Mouse (Mus musculus) thymus, adult 2 months (tissue): ENCODE data around the gene Fam207a. TPM values are rescaled to one million over a fixed set of nuclear protein-coding genes. Genes with fewer than 3 reads are reported as not detected.

Experiments used
- DNase-seq: peaks from one replicate; pipeline ENCODE4 v3.0.0; 2021
- H3K27ac ChIP-seq: fragments of 200-500 bp; 2 replicates; pipeline ENCODE4 v1.5.1; 2012; ENCODE audit warnings: low read length, control low read depth; ENCODE audit not compliant: control insufficient read depth, insufficient read depth
- H3K27me3 ChIP-seq: fragments of 200-500 bp; 2 replicates; pipeline ENCODE4 v1.6.1; 2012; ENCODE audit warnings: mild to moderate bottlenecking, low read length, moderate library complexity, mixed read lengths; ENCODE audit not compliant: control insufficient read depth, insufficient read depth
- H3K36me3 ChIP-seq: fragments of 200-500 bp; 2 replicates; pipeline ENCODE4 v1.6.1; 2012; ENCODE audit warnings: mild to moderate bottlenecking, low read length, moderate library complexity; ENCODE audit not compliant: control insufficient read depth, insufficient read depth
- H3K4me1 ChIP-seq: fragments of 200-500 bp; replicated peaks from 2 replicates; pipeline ENCODE4 v1.6.1; 2012; ENCODE audit warnings: low read length; ENCODE audit not compliant: control insufficient read depth, insufficient read depth
- H3K4me3 ChIP-seq: fragments of 200-500 bp; 2 replicates; pipeline ENCODE4 v1.5.1; 2012; ENCODE audit warnings: mild to moderate bottlenecking, low read length, control low read depth, moderate library complexity; ENCODE audit not compliant: control insufficient read depth, insufficient read depth
- CTCF ChIP-seq: fragments of 200-500 bp; IDR thresholded peaks from 2 replicates; pipeline ENCODE4 v1.5.1; 2012; ENCODE audit warnings: mild to moderate bottlenecking, control low read depth, low read length, moderate library complexity, borderline replicate concordance; ENCODE audit not compliant: control insufficient read depth, poor library complexity, insufficient read depth; ENCODE audit errors: extremely low read depth
- POLR2A ChIP-seq: fragments of 200-500 bp; IDR thresholded peaks from 2 replicates; pipeline ENCODE4 v1.6.1; 2012; ENCODE audit warnings: mild to moderate bottlenecking, low read length, control low read depth, moderate library complexity; ENCODE audit not compliant: control insufficient read depth, poor library complexity, insufficient read depth; ENCODE audit errors: extremely low read depth
- WGBS: fragments of 180-500 bp; shearing (Covaris S2); methylation state at CpG from one replicate; pipeline ENCODE4 v1.1.7; 2018; 5-methylcytosine and 5-hydroxymethylcytosine counted together
- polyA plus RNA-seq: library from polyadenylated mRNA; depleted of rRNA; stranded (reverse); fragments of >200 nt; gene quantifications from 2 replicates; pipeline ENCODE4 v1.2.3, GENCODE M21; 2012

Fam207a gene
- polyA plus RNA-seq, 1 experiment: 52.4 TPM

- peak overlapping the region; percentile 84 for H3K4me3 ChIP-seq
- peaks cover 45% of the 10 kb centered on the region for H3K4me1 ChIP-seq
- WGBS: 18% methylated on average over 6 of the region's 6 CpGs
- no peak for TF ChIP-seq CTCF
- no peak for TF ChIP-seq POLR2A
- H3K27ac ChIP-seq: peak overlapping the region; percentile 94
- H3K36me3 ChIP-seq: no peaks in the 10 kb centered on the region
- peak; percentile 64 for DNase-seq
- no peaks in the 10 kb centered on the region for H3K27me3 ChIP-seq
These were observed 15.7 kb upstream of the Fam207a start for GRCm38 (mm10) chr10:77531026-77532019.

- Histone ChIP-seq H3K27me3 (no peaks in the 10 kb centered on the region), H3K4me1 (peaks cover 42% of the 10 kb centered on the region), H3K4me3 (peak within 1 kb of the TSS; percentile 84), H3K27ac (peak within 1 kb of the TSS; percentile 94), H3K36me3 (no peaks in the 10 kb centered on the region)
- 3% methylated on average over 9 of the region's 9 CpGs for WGBS
- TF ChIP-seq CTCF (no peak), POLR2A (peak; percentile 72)
- peak; percentile 88 for DNase-seq
These were observed 14.6 kb upstream of the Fam207a start, which contains the start of gene Itgb2 for GRCm38 (mm10) chr10:77530140-77530539. Itgb2 (plus strand) TSS chr10:77530252.

GRCm38 (mm10) chr10:77528634-77529033, 13.0 kb upstream of the Fam207a start:
- Histone ChIP-seq H3K4me1 (peaks cover 32% of the 10 kb centered on the region), H3K27ac (no peak overlapping the region), H3K27me3 (no peaks in the 10 kb centered on the region), H3K36me3 (no peaks in the 10 kb centered on the region), H3K4me3 (no peak overlapping the region)
- DNase-seq: no peak
- no peak for TF ChIP-seq POLR2A
- no peak for TF ChIP-seq CTCF
- WGBS: 86% methylated on average over 6 of the region's 6 CpGs

- Histone ChIP-seq H3K27ac (no peak overlapping the region), H3K4me1 (peaks cover 35% of the 10 kb centered on the region), H3K36me3 (no peaks in the 10 kb centered on the region), H3K4me3 (no peak overlapping the region), H3K27me3 (no peaks in the 10 kb centered on the region)
- DNase-seq: no peak
- 100% methylated on average over 2 of the region's 2 CpGs for WGBS
- TF ChIP-seq CTCF: no peak
- TF ChIP-seq POLR2A: no peak
These were observed 10.9 kb upstream of the Fam207a start for GRCm38 (mm10) chr10:77526488-77526887.

- peak; percentile 22 for DNase-seq
- H3K27me3 ChIP-seq: no peaks in the 10 kb centered on the region
- H3K27ac ChIP-seq: peak overlapping the region; percentile 61
- peaks cover 29% of the 10 kb centered on the region for H3K4me1 ChIP-seq
- WGBS: 34% methylated on average over 7 of the region's 7 CpGs
- no peak overlapping the region for H3K4me3 ChIP-seq
- no peaks in the 10 kb centered on the region for H3K36me3 ChIP-seq
- no peak for TF ChIP-seq POLR2A
- no peak for TF ChIP-seq CTCF
These were observed 7.7 kb upstream of the Fam207a start for GRCm38 (mm10) chr10:77523321-77523720.

- H3K27me3 ChIP-seq: no peaks in the 10 kb centered on the region
- WGBS: 17% methylated on average over 12 of the region's 12 CpGs
- H3K36me3 ChIP-seq: no peaks in the 10 kb centered on the region
- H3K4me1 ChIP-seq: peaks cover 29% of the 10 kb centered on the region
- H3K4me3 ChIP-seq: peak overlapping the region; percentile 33
- DNase-seq: peak; percentile 47
- peak overlapping the region; percentile 91 for H3K27ac ChIP-seq
- TF ChIP-seq POLR2A (no peak), CTCF (no peak)
These were observed 7.2 kb upstream of the Fam207a start for GRCm38 (mm10) chr10:77522746-77523145.
